Mouse (Mus musculus) WW6 (cell line): ENCODE measurements around the gene Cdipt.
A peak's percentile ranks its signal among the peaks of the same experiment; 100 is the strongest.

Experiments used
- DNase-seq: peaks from one replicate; pipeline ENCODE4 v3.0.0-alpha.2; 2013; ENCODE audit warnings: low read depth, low spot score

The Cdipt gene

GRCm38 (mm10) chr7:127012374-127012773, 36.7 kb downstream of the Cdipt start:
- DNase-seq: no peak

DNA sequence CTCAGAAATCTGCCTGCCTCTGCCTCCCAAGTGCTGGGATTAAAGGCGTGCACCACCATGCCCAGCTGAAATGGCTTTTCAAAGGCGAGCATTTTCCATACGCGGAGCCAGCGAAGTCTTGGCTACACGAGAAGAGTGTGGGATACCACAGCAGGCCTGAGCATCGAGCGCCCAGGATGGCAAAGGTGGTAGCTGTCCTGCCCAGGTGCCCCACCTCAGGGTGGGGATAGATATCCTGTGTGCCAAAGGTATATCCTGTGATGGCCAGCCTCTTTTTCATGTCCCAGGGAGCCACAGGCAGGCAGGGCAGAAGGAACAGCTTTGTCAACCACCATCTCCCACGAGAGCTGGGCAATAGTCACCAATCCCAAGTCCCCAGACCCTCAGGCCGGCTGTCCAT, 37.1 kb downstream of the Cdipt start:
- no peak for DNase-seq

DNA sequence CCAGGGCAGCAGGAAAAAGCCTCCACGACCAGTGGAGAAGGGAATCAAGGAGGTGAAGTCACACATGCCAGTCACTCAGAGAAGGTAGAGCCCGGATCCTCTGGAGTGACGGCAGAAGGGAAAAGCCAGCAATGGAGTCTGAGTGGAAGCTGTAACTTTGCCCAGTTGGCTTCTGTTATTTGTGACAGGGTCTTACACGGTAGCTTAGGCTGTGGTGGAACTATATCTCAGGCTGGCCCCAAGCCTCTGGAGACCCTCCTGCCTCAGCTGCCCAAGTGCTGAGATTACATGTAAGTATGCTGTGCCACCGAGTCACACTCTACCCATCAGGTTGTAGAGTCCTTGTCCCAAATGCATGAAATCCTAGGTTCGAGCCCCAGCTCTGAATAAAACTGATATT, 37.7 kb downstream of the Cdipt start:
- no peak for DNase-seq

GRCm38 (mm10) chr7:127014320-127014719, 38.6 kb downstream of the Cdipt start, which contains the start of gene Mvp:
Mvp (minus strand) TSS chr7:127014621.
- no peak for DNase-seq

GRCm38 (mm10) chr7:127014993-127015392, 39.3 kb downstream of the Cdipt start:
- no peak for DNase-seq

- no peak for DNase-seq
Observed at GRCm38 (mm10) chr7:127016081-127016480, 40.4 kb downstream of the Cdipt start.

- DNase-seq: no peak
Observed at GRCm38 (mm10) chr7:127016481-127016485, 40.6 kb downstream of the Cdipt start, which contains the start of gene Pagr1b. Pagr1b (minus strand) TSS chr7:127016484.

- DNase-seq: no peak
Observed at GRCm38 (mm10) chr7:127016486-127016938, 40.8 kb downstream of the Cdipt start.

- DNase-seq: peak; percentile 98
Observed at GRCm38 (mm10) chr7:127016971-127017949, 41.5 kb downstream of the Cdipt start, which contains the start of gene Pagr1a. Pagr1a (minus strand) TSS chr7:127017352.

- no peak for DNase-seq
Observed at GRCm38 (mm10) chr7:127017950-127018345, 42.2 kb downstream of the Cdipt start.

GRCm38 (mm10) chr7:127018416-127019305, 42.9 kb downstream of the Cdipt start:
- DNase-seq: no peak

- no peak for DNase-seq
Observed at GRCm38 (mm10) chr7:127019306-127019960, 43.7 kb downstream of the Cdipt start.

DNA sequence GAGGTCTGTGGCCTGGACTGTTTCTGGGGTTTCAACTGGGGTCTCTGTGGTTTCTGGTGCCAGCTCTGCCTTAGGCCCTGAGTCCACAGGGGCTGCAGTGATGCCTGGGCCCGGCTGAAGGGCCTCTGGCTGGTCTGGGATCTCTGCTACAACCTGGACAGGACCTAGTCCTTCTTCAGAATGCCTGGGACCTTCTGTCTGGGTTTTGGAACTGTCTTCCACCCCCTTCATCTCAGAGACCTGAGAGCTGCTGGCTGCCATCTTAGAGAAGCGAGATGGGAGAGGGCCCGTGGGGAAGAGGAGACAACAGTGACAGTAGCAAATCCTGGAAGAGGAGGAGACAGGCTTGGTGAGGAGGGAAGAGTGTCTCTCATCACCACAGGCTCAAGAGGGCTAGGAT, 44.3 kb downstream of the Cdipt start:
- DNase-seq: no peak

- no peak for DNase-seq
Observed at GRCm38 (mm10) chr7:127020491-127020890, 44.8 kb downstream of the Cdipt start.

GRCm38 (mm10) chr7:127020901-127021562, 45.3 kb downstream of the Cdipt start, which contains the start of the genes Gm42742 and Prrt2:
Gm42742 (minus strand) TSS chr7:127021097.
Prrt2 (minus strand) TSS chr7:127021211.
- no peak for DNase-seq

DNA sequence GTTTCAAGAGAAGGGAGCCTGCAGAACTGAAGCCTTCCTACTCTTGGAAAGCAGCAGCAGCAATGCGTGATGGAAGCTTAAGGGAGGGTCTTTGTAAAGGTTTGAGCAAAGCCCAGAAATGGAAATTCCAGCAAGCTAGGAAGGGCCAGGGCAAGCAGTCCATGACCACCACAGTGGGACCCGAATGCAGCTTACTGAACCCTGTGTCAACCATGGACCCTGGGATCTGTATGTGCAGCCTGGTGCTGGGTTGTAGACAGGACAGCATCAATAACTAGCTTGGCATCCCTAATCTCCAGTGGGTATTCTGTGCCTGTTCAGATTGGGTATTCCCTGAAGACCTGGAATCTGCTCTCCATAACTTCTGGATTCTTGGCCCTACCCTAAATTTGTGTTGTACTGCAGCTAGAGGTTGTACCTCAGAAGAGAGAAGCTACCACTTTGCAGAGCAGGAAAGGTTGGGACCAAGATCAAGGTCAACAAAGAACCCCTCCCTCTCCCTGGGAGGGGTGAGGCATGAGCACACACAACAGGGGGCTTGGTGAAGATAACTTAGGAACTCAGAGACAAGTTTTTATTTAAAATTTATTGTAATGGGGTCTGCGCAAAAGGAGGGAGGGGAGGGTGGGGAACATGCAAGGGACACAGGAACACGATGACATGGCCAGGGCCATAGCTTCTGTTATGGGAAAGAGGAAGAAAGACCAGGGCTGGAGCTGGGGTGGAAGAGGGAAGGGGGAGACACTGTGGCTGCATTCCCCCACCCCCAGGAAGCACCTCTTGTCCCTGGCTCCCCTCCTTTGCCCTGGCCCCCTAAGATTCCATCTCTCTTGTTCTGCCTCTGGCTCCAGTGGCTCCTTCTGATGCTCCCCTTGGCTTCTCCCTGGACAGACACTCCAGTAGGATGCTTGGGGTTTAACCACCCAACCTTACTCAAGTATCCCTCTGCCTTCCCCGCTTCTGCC, 46.1 kb downstream of the Cdipt start:
- no peak for DNase-seq

GRCm38 (mm10) chr7:127022528-127023271, 47.0 kb downstream of the Cdipt start:
- DNase-seq: no peak

GRCm38 (mm10) chr7:127023272-127023691, 47.6 kb downstream of the Cdipt start:
- DNase-seq: no peak

GRCm38 (mm10) chr7:127023896-127024690, 48.4 kb downstream of the Cdipt start:
- no peak for DNase-seq
